20 mouse cellular contexts compared by ENCODE assay signal in the genomic region with DNA sequence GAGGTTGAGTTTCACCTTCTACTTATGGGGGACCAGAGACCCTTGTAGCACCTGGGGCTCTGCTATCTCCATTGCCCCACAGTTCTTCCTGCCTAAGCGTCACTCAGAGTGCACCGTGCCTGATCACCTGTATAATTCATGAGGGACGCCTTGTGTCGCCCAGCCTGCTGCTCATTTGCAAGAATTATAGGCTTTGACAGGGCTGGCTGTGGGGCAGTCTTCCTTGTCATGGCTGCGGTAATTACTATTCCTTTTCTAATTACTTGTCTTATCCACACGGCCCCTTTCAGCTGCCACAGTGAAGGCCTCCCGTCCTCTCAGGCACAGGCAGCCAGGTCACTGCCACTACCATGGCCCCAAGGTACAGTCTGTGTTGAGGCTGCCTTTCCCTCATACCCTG. TPM values are rescaled to one million over a fixed set of nuclear protein-coding genes. Genes with fewer than 3 reads are reported as not detected.
DNase-seq lines count a peak whose midpoint lies in the region; ATAC-seq and TF ChIP-seq lines count a peak whose summit lies in the region.
"Had no signal": no experiment of that assay in that cellular context is flagged by ENCODE, and none has a peak within 500 bp of the region (broad histone marks: within the 10 kb centered on the region; RNA-seq: fewer than 3 reads in every experiment).

No protein-coding gene starts in this region.

- H3K27me3 ChIP-seq in kidney, embryonic 14.5 days (ENCODE audit: control insufficient read depth, insufficient read depth, low read length): no peaks in the 10 kb centered on the region
- no peaks in the 10 kb centered on the region for H3K27me3 ChIP-seq in midbrain, embryonic 15.5 days (replicated peaks)
- peaks cover 4% of the 10 kb centered on the region; the same call in 1 of the 2 replicates for H3K27me3 ChIP-seq in midbrain, embryonic 16.5 days (ENCODE audit: control insufficient read depth, insufficient read depth, low read depth, low read length)
- H3K27me3 ChIP-seq in hindbrain, postnatal 0 days (ENCODE audit: insufficient read depth, low read length): no peaks in the 10 kb centered on the region
- H3K27me3 ChIP-seq: embryonic facial prominence, embryonic 12.5 days; liver, embryonic 15.5 days had no signal

- peaks cover 21% of the 10 kb centered on the region for H3K4me1 ChIP-seq in kidney, embryonic 14.5 days (ENCODE audit: control insufficient read depth, insufficient read depth, low read length)
- H3K4me1 ChIP-seq in midbrain, embryonic 15.5 days: peaks cover 7% of the 10 kb centered on the region; the same call in 1 of the 2 replicates
- peaks cover 6% of the 10 kb centered on the region; the same call in 1 of the 2 replicates for H3K4me1 ChIP-seq in midbrain, embryonic 16.5 days (ENCODE audit: control insufficient read depth, insufficient read depth, low read length)
- no peaks in the 10 kb centered on the region; the same call in 1 of the 2 replicates for H3K4me1 ChIP-seq in hindbrain, postnatal 0 days (ENCODE audit: insufficient read depth, low read length)

- no peaks in the 10 kb centered on the region for H3K36me3 ChIP-seq in kidney, embryonic 14.5 days (ENCODE audit: control insufficient read depth, insufficient read depth, low read length)
- H3K36me3 ChIP-seq in midbrain, embryonic 15.5 days (replicated peaks): no peaks in the 10 kb centered on the region
- H3K36me3 ChIP-seq in midbrain, embryonic 16.5 days (ENCODE audit: control insufficient read depth, insufficient read depth, low read length): no peaks in the 10 kb centered on the region
- H3K36me3 ChIP-seq in hindbrain, postnatal 0 days (ENCODE audit: insufficient read depth, low read length): no peaks in the 10 kb centered on the region
- H3K36me3 ChIP-seq: embryonic facial prominence, embryonic 12.5 days; limb, embryonic 10.5 days; liver, embryonic 15.5 days; lung, embryonic 15.5 days had no signal

- no peak overlapping the region for H3K4me2 ChIP-seq in kidney, embryonic 14.5 days (replicated peaks; ENCODE audit: low read depth, low read length)
- H3K4me2 ChIP-seq in midbrain, embryonic 15.5 days: no peak overlapping the region
- H3K4me2 ChIP-seq in midbrain, embryonic 16.5 days (ENCODE audit: low read length): no peak overlapping the region
- no peak overlapping the region for H3K4me2 ChIP-seq in hindbrain, postnatal 0 days (ENCODE audit: low read depth, low read length)
- H3K4me2 ChIP-seq: embryonic facial prominence, embryonic 12.5 days; liver, embryonic 15.5 days; lung, embryonic 15.5 days had no signal

- intact Hi-C loops in heart, postnatal 36 days (cut with DNase I): no loop called here

- no peak overlapping the region for H3K9ac ChIP-seq in kidney, embryonic 14.5 days (ENCODE audit: low read depth, low read length)
- H3K9ac ChIP-seq in midbrain, embryonic 15.5 days: no peak overlapping the region
- H3K9ac ChIP-seq in midbrain, embryonic 16.5 days (ENCODE audit: low read depth, low read length): no peak overlapping the region
- no peak overlapping the region for H3K9ac ChIP-seq in hindbrain, postnatal 0 days (replicated peaks; ENCODE audit: low read length)
- H3K9ac ChIP-seq: embryonic facial prominence, embryonic 12.5 days; liver, embryonic 15.5 days; lung, embryonic 15.5 days had no signal

- DNase-seq in kidney, postnatal 10 days: no peak
- DNase-seq in hindbrain, postnatal 0 days (ENCODE audit: low spot score): peak; percentile 22
- DNase-seq in heart, postnatal 36 days: no peak
- DNase-seq in adrenal gland, postnatal 36 days: no peak
- DNase-seq: adrenal gland, postnatal 25 days; cerebellum, adult 11-12 months; cerebellum, postnatal 14 days; gastrocnemius, adult 2 months; heart, postnatal 4 days; kidney, adult 8-10 months; liver; lung, postnatal 36 days had no signal

- 17% methylated on average over 7 of the region's 7 CpGs for WGBS in kidney, embryonic 14.5 days
- 15% methylated on average over 7 of the region's 7 CpGs for WGBS in midbrain, embryonic 15.5 days
- 36% methylated on average over 7 of the region's 7 CpGs for WGBS in midbrain, embryonic 16.5 days
- 37% methylated on average over 7 of the region's 7 CpGs for whole genome bisulfite sequencing in hindbrain, postnatal 0 days

- no peak overlapping the region for H3K27ac ChIP-seq in kidney, embryonic 14.5 days (ENCODE audit: low read depth, low read length)
- H3K27ac ChIP-seq in midbrain, embryonic 15.5 days: no peak overlapping the region
- H3K27ac ChIP-seq in midbrain, embryonic 16.5 days (ENCODE audit: low read length): no peak overlapping the region
- H3K27ac ChIP-seq in hindbrain, postnatal 0 days: no peak overlapping the region
- H3K27ac ChIP-seq: embryonic facial prominence, embryonic 12.5 days; gastrocnemius, adult 2 months; limb, embryonic 10.5 days; liver, embryonic 15.5 days; lung, embryonic 15.5 days had no signal

- H3K4me3 ChIP-seq in kidney, embryonic 14.5 days (ENCODE audit: low read length): no peak overlapping the region
- H3K4me3 ChIP-seq in midbrain, embryonic 15.5 days: no peak overlapping the region
- no peak overlapping the region for H3K4me3 ChIP-seq in midbrain, embryonic 16.5 days (ENCODE audit: low read depth, low read length)
- H3K4me3 ChIP-seq in hindbrain, postnatal 0 days (ENCODE audit: low read length): no peak overlapping the region
- H3K4me3 ChIP-seq: embryonic facial prominence, embryonic 12.5 days; gastrocnemius, adult 2 months; limb, embryonic 10.5 days; liver, embryonic 15.5 days; lung, embryonic 15.5 days had no signal

- no peak for TF ChIP-seq CTCF in hindbrain, postnatal 0 days (IDR thresholded peaks at IDR 0.05; ENCODE audit: low read depth)

- no peaks in the 10 kb centered on the region for H3K9me3 ChIP-seq in kidney, embryonic 14.5 days (ENCODE audit: control insufficient read depth, low read length)
- H3K9me3 ChIP-seq in midbrain, embryonic 15.5 days: no peaks in the 10 kb centered on the region
- H3K9me3 ChIP-seq in midbrain, embryonic 16.5 days (replicated peaks; ENCODE audit: control insufficient read depth, low read length, poor library complexity, severe bottlenecking): no peaks in the 10 kb centered on the region
- H3K9me3 ChIP-seq in hindbrain, postnatal 0 days (ENCODE audit: low read length): no peaks in the 10 kb centered on the region
- H3K9me3 ChIP-seq: embryonic facial prominence, embryonic 12.5 days; limb, embryonic 10.5 days; liver, embryonic 15.5 days; lung, embryonic 15.5 days had no signal

- ATAC-seq in kidney, embryonic 14.5 days (ENCODE audit: low FRiP score, low TSS enrichment): peak; percentile 60
- ATAC-seq in midbrain, embryonic 15.5 days (replicated peaks): 0 out of 2 replicates have a peak, but pooled peaks have one; percentile 27
- no peak for ATAC-seq in midbrain, embryonic 16.5 days
- ATAC-seq in hindbrain, postnatal 0 days: no peak

RNA-seq across cellular contexts. Expression of a gene that starts 41.3 kb away (rescaled TPM):
- polyA plus RNA-seq in kidney, embryonic 14.5 days (2014; fragmentation: Nextera tagmentation; extraction: Ambion mirVana): 0.29 and 0.53 TPM in 2 replicates
- polyA plus RNA-seq in midbrain, embryonic 15.5 days (2015; fragmentation: Nextera tagmentation; extraction: Ambion mirVana): 0.31 and 0.32 TPM in 2 replicates
- polyA plus RNA-seq in midbrain, embryonic 16.5 days (2015; fragmentation: Nextera tagmentation; extraction: Ambion mirVana): 0.34 TPM in 1 of 2 replicates, not detected in the other
- 0.21 TPM in 1 of 2 replicates, not detected in the other for total RNA-seq in hindbrain, postnatal 0 days (2014; rRNA removed)
- 0.52 and 0.53 TPM in 2 replicates for polyA plus RNA-seq in hindbrain, postnatal 0 days (2015; fragmentation: Nextera tagmentation; extraction: Ambion mirVana)
- 1 to 10 TPM; 1.1 to 1.7 TPM for total RNA-seq in heart, postnatal 36 days (2021)
- 1 to 10 TPM; 5.2 to 7.2 TPM for total RNA-seq in adrenal gland, postnatal 36 days (2021)
- polyA plus RNA-seq: forebrain, embryonic 11.5 days had no signal

Comparison
In these comparisons a context has a peak if more than half of its experiments do, and no peak if none do; other contexts are left out.
1. ATAC-seq: peak in kidney, embryonic 14.5 days (single experiment) and midbrain, embryonic 15.5 days (single experiment); none in midbrain, embryonic 16.5 days (single experiment) and hindbrain, postnatal 0 days (single experiment).